Mouse (Mus musculus): Measurements from ENCODE around the gene Iqce. TPM values are rescaled to one million over a fixed set of nuclear protein-coding genes. Genes with fewer than 3 reads are reported as not detected.

Gene Iqce
- total and polyA plus RNA-seq, 3 experiments: 6.4 to 21.2 TPM; not detected in 1

DNA sequence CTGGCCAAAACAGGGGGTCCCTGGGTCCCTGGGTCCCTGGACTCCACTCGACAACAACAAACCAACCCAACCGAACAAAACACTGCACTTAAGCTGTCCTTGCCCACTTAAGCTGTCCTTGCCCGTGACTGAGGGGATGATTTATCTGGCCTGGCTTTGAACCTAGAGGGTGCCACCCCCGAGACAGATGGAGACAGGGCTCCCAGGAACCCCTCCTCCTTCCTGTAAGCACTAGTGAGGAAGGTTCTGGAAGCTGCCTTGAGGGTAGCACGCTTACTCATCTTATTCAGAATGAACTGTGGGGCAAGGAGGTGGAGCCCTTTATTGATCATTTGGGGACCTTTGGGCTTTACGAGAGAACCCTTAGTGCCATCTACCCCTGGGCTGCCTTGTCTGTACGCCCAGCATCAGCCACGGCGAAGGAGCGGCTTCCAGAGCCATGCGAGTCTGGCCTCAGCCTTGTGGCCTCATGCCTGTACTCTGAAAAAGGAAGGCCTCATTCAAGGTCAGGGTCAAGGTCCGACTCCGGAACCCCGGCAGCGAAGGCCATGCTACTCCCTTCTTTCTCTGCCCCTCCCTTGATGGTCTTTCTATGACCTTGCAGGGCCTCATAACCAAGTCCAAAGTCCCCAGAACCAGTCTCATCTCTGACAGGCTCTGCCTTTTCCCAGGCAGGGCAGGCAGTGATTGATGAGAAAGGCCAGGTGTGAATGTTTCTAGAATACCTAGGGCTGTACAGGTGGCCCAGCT lies 47.9 kb downstream of the Iqce start:
- Histone ChIP-seq H3K9me3 (replicated peaks; ENCODE audit: insufficient read depth, low read length) (no peaks in the 10 kb centered on the region), H3K79me2 (ENCODE audit: control insufficient read depth, insufficient read depth, low read length, poor library complexity) (no peaks in the 10 kb centered on the region), H3K27me3 (ENCODE audit: control insufficient read depth in 1 of 2, insufficient read depth in 2 of 2, low read length in 2 of 2) (no peaks in the 10 kb centered on the region), H3K36me3 (ENCODE audit: control insufficient read depth in 1 of 2, insufficient read depth in 2 of 2, low read length in 2 of 2) (no peaks in the 10 kb centered on the region), H3K4me3 (ENCODE audit: control insufficient read depth in 1 of 2, insufficient read depth in 1 of 2, low read depth in 2 of 2, low read length in 2 of 2) (no peak overlapping the region), H3K4me1 (ENCODE audit: control insufficient read depth in 1 of 2, insufficient read depth in 2 of 2, low read length in 2 of 2) (peaks cover 7 to 8% of the 10 kb centered on the region in 2 experiments; a peak in 3 of 4 replicates), H3K27ac (ENCODE audit: control insufficient read depth, low read depth, low read length) (no peak overlapping the region), H3K9ac (ENCODE audit: control insufficient read depth, low read depth, low read length, poor library complexity, severe bottlenecking) (no peak overlapping the region)
- no peak for TF ChIP-seq CTCF (IDR thresholded peaks at IDR 0.05 in 2 of 3, conservative IDR thresholded peaks at IDR 0.05 in 1 of 3; ENCODE audit: control insufficient read depth in 1 of 3, insufficient read depth in 1 of 3, low read depth in 2 of 3, low read length in 3 of 3, poor library complexity in 1 of 3, severe bottlenecking in 1 of 3)
- TF ChIP-seq POLR2AphosphoS2 (IDR thresholded peaks at IDR 0.05; ENCODE audit: low read length): no peak
- TF ChIP-seq ZMIZ1 (IDR thresholded peaks at IDR 0.05; ENCODE audit: low read depth, low read length): no peak
- no peak for TF ChIP-seq MAZ (IDR thresholded peaks at IDR 0.05; ENCODE audit: low read depth, low read length)
- TF ChIP-seq CHD1 (IDR thresholded peaks at IDR 0.05; ENCODE audit: low read depth, low read length): no peak
- DNase-seq (ENCODE audit: low read depth, low spot score): no peak

GRCm38 (mm10) chr5:140652587-140652986 lies 49.6 kb downstream of the Iqce start:
- no peak for DNase-seq (ENCODE audit: low read depth, low spot score)
- H3K4me3 ChIP-seq (ENCODE audit: control insufficient read depth in 1 of 2, insufficient read depth in 1 of 2, low read depth in 2 of 2, low read length in 2 of 2): no peak overlapping the region
- peaks cover 4% of the 10 kb centered on the region; the same call in 1 of the 2 replicates for H3K79me2 ChIP-seq (ENCODE audit: control insufficient read depth, insufficient read depth, low read length, poor library complexity)
- no peak overlapping the region for H3K27ac ChIP-seq (ENCODE audit: control insufficient read depth, low read depth, low read length)
- H3K36me3 ChIP-seq (ENCODE audit: control insufficient read depth in 1 of 2, insufficient read depth in 2 of 2, low read length in 2 of 2): 0 out of 4 replicates have a peak, but pooled peaks cover 0 to 5% of the 10 kb centered on the region in 2 experiments
- no peaks in the 10 kb centered on the region for H3K9me3 ChIP-seq (replicated peaks; ENCODE audit: insufficient read depth, low read length)
- H3K9ac ChIP-seq (ENCODE audit: control insufficient read depth, low read depth, low read length, poor library complexity, severe bottlenecking): no peak overlapping the region
- H3K4me1 ChIP-seq (ENCODE audit: control insufficient read depth in 1 of 2, insufficient read depth in 2 of 2, low read length in 2 of 2): peaks cover 7 to 13% of the 10 kb centered on the region in 2 experiments
- H3K27me3 ChIP-seq (ENCODE audit: control insufficient read depth in 1 of 2, insufficient read depth in 2 of 2, low read length in 2 of 2): no peaks in the 10 kb centered on the region
- TF ChIP-seq MAX (IDR thresholded peaks at IDR 0.05; ENCODE audit: low read length) (no peak), ELF1 (IDR thresholded peaks at IDR 0.05; ENCODE audit: low read depth, low read length) (no peak), MAFK (IDR thresholded peaks at IDR 0.05; ENCODE audit: borderline replicate concordance, low read depth, low read length) (no peak), GATA1 (IDR thresholded peaks at IDR 0.05; ENCODE audit: low read depth, low read length) (no peak), USF1 (IDR thresholded peaks at IDR 0.05; ENCODE audit: low read depth, low read length) (no peak), NRF1 (IDR thresholded peaks at IDR 0.05; ENCODE audit: insufficient read depth, low read depth, low read length, poor library complexity, severe bottlenecking) (no peak)

- DNase-seq (ENCODE audit: low read depth, low spot score): no peak
- TF ChIP-seq TBP (IDR thresholded peaks at IDR 0.05; ENCODE audit: low read depth, low read length) (no peak), TAL1 (IDR thresholded peaks at IDR 0.05; ENCODE audit: low read length) (no peak), ZC3H11A (IDR thresholded peaks at IDR 0.05; ENCODE audit: low read depth, low read length) (no peak), JUND (IDR thresholded peaks at IDR 0.05; ENCODE audit: low read depth, low read length) (no peak), ELF1 (IDR thresholded peaks at IDR 0.05; ENCODE audit: low read depth, low read length) (no peak), POLR2AphosphoS2 (IDR thresholded peaks at IDR 0.05; ENCODE audit: low read length) (no peak), GATA1 (IDR thresholded peaks at IDR 0.05; ENCODE audit: low read depth, low read length) (no peak), GABPA (IDR thresholded peaks at IDR 0.05; ENCODE audit: low read depth, low read length) (no peak), E2F4 (IDR thresholded peaks at IDR 0.05; ENCODE audit: borderline replicate concordance, low read depth, low read length) (no peak), ETS1 (IDR thresholded peaks at IDR 0.05; ENCODE audit: low read depth, low read length) (no peak)
- Histone ChIP-seq H3K27ac (ENCODE audit: control insufficient read depth, low read depth, low read length) (no peak overlapping the region), H3K27me3 (ENCODE audit: control insufficient read depth in 1 of 2, insufficient read depth in 2 of 2, low read length in 2 of 2) (no peaks in the 10 kb centered on the region), H3K36me3 (ENCODE audit: control insufficient read depth in 1 of 2, insufficient read depth in 2 of 2, low read length in 2 of 2) (0 out of 4 replicates have a peak, but pooled peaks cover 0 to 5% of the 10 kb centered on the region in 2 experiments), H3K9me3 (replicated peaks; ENCODE audit: insufficient read depth, low read length) (no peaks in the 10 kb centered on the region), H3K4me3 (ENCODE audit: control insufficient read depth in 1 of 2, insufficient read depth in 1 of 2, low read depth in 2 of 2, low read length in 2 of 2) (no peak overlapping the region), H3K4me1 (ENCODE audit: control insufficient read depth in 1 of 2, insufficient read depth in 2 of 2, low read length in 2 of 2) (peaks cover 7 to 13% of the 10 kb centered on the region in 2 experiments), H3K9ac (ENCODE audit: control insufficient read depth, low read depth, low read length, poor library complexity, severe bottlenecking) (no peak overlapping the region), H3K79me2 (ENCODE audit: control insufficient read depth, insufficient read depth, low read length, poor library complexity) (peaks cover 4% of the 10 kb centered on the region; the same call in 1 of the 2 replicates)
Observed at GRCm38 (mm10) chr5:140651231-140651630, 50.9 kb downstream of the Iqce start.

Measured in MEL (cell line).